Mouse (Mus musculus): ENCODE measurements around the gene Adamts14.

Gene Adamts14

GRCm38 (mm10) chr10:61176221-61176790 lies 96.9 kb downstream of the Adamts14 start:
- no peak for DNase-seq

- DNase-seq, result peak; percentile 63
These were observed 97.6 kb downstream of the Adamts14 start for GRCm38 (mm10) chr10:61175442-61176204.

GRCm38 (mm10) chr10:61174711-61175441 lies 98.4 kb downstream of the Adamts14 start:
- no peak for DNase-seq

- no peak for DNase-seq
These were observed 100.7 kb downstream of the Adamts14 start for GRCm38 (mm10) chr10:61172496-61172895.

GRCm38 (mm10) chr10:61171654-61172053 lies 101.6 kb downstream of the Adamts14 start, which contains the start of gene Tbata:
Gene Tbata, plus strand, starts transcription at chr10:61171954.
- no peak for DNase-seq

- DNase-seq, result no peak
These were observed 104.8 kb downstream of the Adamts14 start for GRCm38 (mm10) chr10:61168393-61168792.

GRCm38 (mm10) chr10:61167333-61168096 lies 105.7 kb downstream of the Adamts14 start:
- DNase-seq, result no peak

GRCm38 (mm10) chr10:61162366-61162765 lies 110.9 kb downstream of the Adamts14 start:
- DNase-seq, result no peak

- no peak for DNase-seq
These were observed 112.6 kb downstream of the Adamts14 start for GRCm38 (mm10) chr10:61160671-61161070.

GRCm38 (mm10) chr10:61160089-61160488 lies 113.1 kb downstream of the Adamts14 start:
- no peak for DNase-seq

GRCm38 (mm10) chr10:61158594-61158993 lies 114.6 kb downstream of the Adamts14 start:
- no peak for DNase-seq

GRCm38 (mm10) chr10:61156453-61156852 lies 116.8 kb downstream of the Adamts14 start:
- DNase-seq, result no peak

GRCm38 (mm10) chr10:61155611-61156010 lies 117.6 kb downstream of the Adamts14 start:
- DNase-seq, result no peak

- DNase-seq, result no peak
These were observed 121.1 kb downstream of the Adamts14 start for GRCm38 (mm10) chr10:61152131-61152530.

- no peak for DNase-seq
These were observed 122.6 kb downstream of the Adamts14 start for GRCm38 (mm10) chr10:61150616-61151015.

- DNase-seq, result no peak
These were observed 123.8 kb downstream of the Adamts14 start for GRCm38 (mm10) chr10:61149476-61149875.

- peak; percentile 94 for DNase-seq
These were observed 125.8 kb downstream of the Adamts14 start, which contains the start of gene Sgpl1 for GRCm38 (mm10) chr10:61147157-61148040. Gene Sgpl1, minus strand, starts transcription at chr10:61147703.
